In genomic region chr16:30587494-30588327, GRCm38 (mm10) we compare ENCODE assay signal across 8 mouse cellular contexts. TPM values are rescaled to one million over a fixed set of nuclear protein-coding genes. Genes with fewer than 3 reads are reported as not detected.
DNase-seq lines count a peak whose midpoint lies in the region; ATAC-seq and TF ChIP-seq lines count a peak whose summit lies in the region.

TSS of gene Lsg1 (minus strand) at chr16:30587592.

- 2% methylated on average over 35 of the region's 35 CpGs for WGBS in cerebellum, adult 2 months
- WGBS in forebrain, postnatal 0 days, result 3% methylated on average over 35 of the region's 35 CpGs
- 2% methylated on average over 35 of the region's 35 CpGs for WGBS in lung, embryonic 15.5 days

- H3K4me2 ChIP-seq in forebrain, postnatal 0 days (ENCODE audit: low read depth), result peak within 1 kb of the TSS; percentile 85
- peak within 1 kb of the TSS; percentile 79 for H3K4me2 ChIP-seq in lung, embryonic 15.5 days

- ATAC-seq in forebrain, postnatal 0 days, result peak; percentile 97
- peak; percentile 91 for ATAC-seq in lung, embryonic 15.5 days (ENCODE audit: borderline replicate concordance, extremely low read depth, low FRiP score, low TSS enrichment)

- no peak; the same call in none of the 2 replicates for TF ChIP-seq RAD21 in MEL (IDR thresholded peaks at IDR 0.05; ENCODE audit: low read depth, low read length)

- H3K36me3 ChIP-seq in MEL (ENCODE audit: control insufficient read depth in 1 of 2, insufficient read depth in 2 of 2, low read length in 2 of 2), result peaks cover 10 to 13% of the 10 kb centered on the region in 2 experiments
- H3K36me3 ChIP-seq in forebrain, postnatal 0 days (ENCODE audit: insufficient read depth), result peaks cover 21% of the 10 kb centered on the region
- peaks cover 27% of the 10 kb centered on the region for H3K36me3 ChIP-seq in lung, embryonic 15.5 days

- peak; percentile 11 to 97; a peak in 2 of 4 replicates for TF ChIP-seq POLR2A in MEL (IDR thresholded peaks at IDR 0.05; ENCODE audit: control insufficient read depth in 1 of 2, insufficient read depth in 1 of 2, low read depth in 1 of 2, low read length in 2 of 2, poor library complexity in 1 of 2)
- TF ChIP-seq POLR2A in cerebellum, adult 2 months (IDR thresholded peaks at IDR 0.05; ENCODE audit: borderline replicate concordance, insufficient read depth, low read length), result peak; percentile 78; the same call in 1 of the 2 replicates

- peaks cover 28% of the 10 kb centered on the region for H3K79me2 ChIP-seq in MEL (ENCODE audit: control insufficient read depth, insufficient read depth, low read length, poor library complexity)

- DNase-seq in MEL (ENCODE audit: low read depth, low spot score), result peak; percentile 97
- peak; percentile 83 to 89 for DNase-seq in cerebellum, adult 2 months
- DNase-seq in forebrain, postnatal 0 days, result peak; percentile 98
- DNase-seq in heart, postnatal 4 days, result peak; percentile 91
- peak; percentile 84 to 85 for DNase-seq in layer of hippocampus, adult 8-10 months (ENCODE audit: low spot score in 2 of 2)
- peak; percentile 80 for DNase-seq in ovary, adult 18-20 months (ENCODE audit: low spot score)
- peak; percentile 94 for DNase-seq in thymus, postnatal 0 days (ENCODE audit: low spot score)

- H3K27me3 ChIP-seq in MEL (ENCODE audit: control insufficient read depth in 1 of 2, insufficient read depth in 2 of 2, low read length in 2 of 2), result no peaks in the 10 kb centered on the region
- no peaks in the 10 kb centered on the region for H3K27me3 ChIP-seq in cerebellum, adult 2 months (ENCODE audit: control insufficient read depth, insufficient read depth, low read length)
- H3K27me3 ChIP-seq in forebrain, postnatal 0 days (ENCODE audit: insufficient read depth, low read length), result no peaks in the 10 kb centered on the region; the same call in 1 of the 2 replicates
- no peaks in the 10 kb centered on the region for H3K27me3 ChIP-seq in lung, embryonic 15.5 days

- peak in 2 of 3 experiments; percentile 12 to 20; a peak in 1 of 6 replicates for TF ChIP-seq CTCF in MEL (IDR thresholded peaks at IDR 0.05 in 2 of 3, conservative IDR thresholded peaks at IDR 0.05 in 1 of 3; ENCODE audit: control insufficient read depth in 1 of 3, insufficient read depth in 1 of 3, low read depth in 2 of 3, low read length in 3 of 3, poor library complexity in 1 of 3, severe bottlenecking in 1 of 3)
- no peak; the same call in 1 of the 2 replicates for TF ChIP-seq CTCF in cerebellum, adult 2 months (IDR thresholded peaks at IDR 0.05; ENCODE audit: borderline replicate concordance, insufficient read depth, low read depth, low read length)
- TF ChIP-seq CTCF in forebrain, postnatal 0 days (IDR thresholded peaks at IDR 0.05; ENCODE audit: low read depth), result peak; percentile 68

- H3K27ac ChIP-seq in MEL (ENCODE audit: control insufficient read depth, low read depth, low read length), result peak within 1 kb of the TSS; percentile 76
- H3K27ac ChIP-seq in cerebellum, adult 2 months (ENCODE audit: insufficient read depth, low read length), result 0 out of 2 replicates have a peak within 1 kb of the TSS, but pooled peaks have one; percentile 45
- peak within 1 kb of the TSS; percentile 79 for H3K27ac ChIP-seq in forebrain, postnatal 0 days (ENCODE audit: low read depth, low read length)
- peak within 1 kb of the TSS; percentile 37; the same call in 1 of the 2 replicates for H3K27ac ChIP-seq in lung, embryonic 15.5 days

- H3K9me3 ChIP-seq in MEL (replicated peaks; ENCODE audit: insufficient read depth, low read length), result no peaks in the 10 kb centered on the region
- no peaks in the 10 kb centered on the region for H3K9me3 ChIP-seq in forebrain, postnatal 0 days (ENCODE audit: low read length)
- no peaks in the 10 kb centered on the region for H3K9me3 ChIP-seq in lung, embryonic 15.5 days

- H3K4me1 ChIP-seq in MEL (ENCODE audit: control insufficient read depth in 1 of 2, insufficient read depth in 2 of 2, low read length in 2 of 2), result peaks cover 2 to 7% of the 10 kb centered on the region in 2 experiments
- H3K4me1 ChIP-seq in cerebellum, adult 2 months (ENCODE audit: control insufficient read depth, insufficient read depth, low read length), result no peaks in the 10 kb centered on the region
- H3K4me1 ChIP-seq in forebrain, postnatal 0 days (ENCODE audit: insufficient read depth), result 0 out of 2 replicates have a peak, but pooled peaks cover 4% of the 10 kb centered on the region
- peaks cover 10% of the 10 kb centered on the region for H3K4me1 ChIP-seq in lung, embryonic 15.5 days

- H3K4me3 ChIP-seq in MEL (ENCODE audit: control insufficient read depth in 1 of 2, insufficient read depth in 1 of 2, low read depth in 2 of 2, low read length in 2 of 2), result peak within 1 kb of the TSS; percentile 76 to 82
- H3K4me3 ChIP-seq in cerebellum, adult 2 months (replicated peaks; ENCODE audit: insufficient read depth, low read depth, low read length), result peak within 1 kb of the TSS; percentile 81
- H3K4me3 ChIP-seq in forebrain, postnatal 0 days (ENCODE audit: low read depth, low read length), result peak within 1 kb of the TSS; percentile 80
- H3K4me3 ChIP-seq in lung, embryonic 15.5 days, result peak within 1 kb of the TSS; percentile 84

- no peak for TF ChIP-seq EP300 in MEL (IDR thresholded peaks at IDR 0.05; ENCODE audit: low read depth in 1 of 2, low read length in 2 of 2)

- peak within 1 kb of the TSS; percentile 87 for H3K9ac ChIP-seq in MEL (ENCODE audit: control insufficient read depth, low read depth, low read length, poor library complexity, severe bottlenecking)
- peak within 1 kb of the TSS; percentile 61 for H3K9ac ChIP-seq in forebrain, postnatal 0 days
- H3K9ac ChIP-seq in lung, embryonic 15.5 days, result peak within 1 kb of the TSS; percentile 75

TF ChIP-seq in MEL, 35 proteins besides CTCF, POLR2A, EP300 and RAD21:
- TF ChIP-seq ETS1 (IDR thresholded peaks at IDR 0.05; ENCODE audit: low read depth, low read length) (peak; percentile 70), KAT2A (conservative IDR thresholded peaks at IDR 0.05; ENCODE audit: low read depth, low read length) (peak; percentile 78), RCOR1 (IDR thresholded peaks at IDR 0.05; ENCODE audit: low read depth, low read length) (0 out of 2 replicates have a peak, but pooled peaks have one; percentile 38), NELFE (IDR thresholded peaks at IDR 0.05; ENCODE audit: low read depth, low read length) (peak; percentile 85), ZMIZ1 (IDR thresholded peaks at IDR 0.05; ENCODE audit: low read depth, low read length) (peak; percentile 84; the same call in 1 of the 2 replicates), ELF1 (IDR thresholded peaks at IDR 0.05; ENCODE audit: low read depth, low read length) (peak; percentile 98), TBP (IDR thresholded peaks at IDR 0.05; ENCODE audit: low read depth, low read length) (peak; percentile 94), SMC3 (IDR thresholded peaks at IDR 0.05; ENCODE audit: low read depth, low read length) (no peak; the same call in 1 of the 2 replicates), POLR2AphosphoS2 (IDR thresholded peaks at IDR 0.05; ENCODE audit: low read length) (peak; percentile 97), JUND (IDR thresholded peaks at IDR 0.05; ENCODE audit: low read depth, low read length) (0 out of 2 replicates have a peak, but pooled peaks have one; percentile 35), MXI1 (IDR thresholded peaks at IDR 0.05; ENCODE audit: low read depth, low read length) (peak; percentile 88), MYC (IDR thresholded peaks at IDR 0.05; ENCODE audit: low read depth, low read length) (peak; percentile 83; the same call in 1 of the 2 replicates), CHD1 (IDR thresholded peaks at IDR 0.05; ENCODE audit: low read depth, low read length) (peak; percentile 100), NRF1 (IDR thresholded peaks at IDR 0.05; ENCODE audit: insufficient read depth, low read depth, low read length, poor library complexity, severe bottlenecking) (no peak), SIN3A (IDR thresholded peaks at IDR 0.05; ENCODE audit: low read length) (peak; percentile 93), ZNF384 (IDR thresholded peaks at IDR 0.05; ENCODE audit: low read depth, low read length) (peak; percentile 86), HCFC1 (IDR thresholded peaks at IDR 0.05; ENCODE audit: low read depth, low read length) (peak; percentile 94), GATA1 (IDR thresholded peaks at IDR 0.05; ENCODE audit: low read depth, low read length) (no peak), USF1 (IDR thresholded peaks at IDR 0.05; ENCODE audit: low read depth, low read length) (no peak), ZC3H11A (IDR thresholded peaks at IDR 0.05; ENCODE audit: low read depth, low read length) (no peak), BHLHE40 (IDR thresholded peaks at IDR 0.05; ENCODE audit: borderline replicate concordance, low read depth, low read length) (peak; percentile 72), TCF12 (IDR thresholded peaks at IDR 0.05; ENCODE audit: low read depth, low read length) (peak; percentile 76), ZKSCAN1 (IDR thresholded peaks at IDR 0.05; ENCODE audit: low read depth, low read length) (no peak), MAX (IDR thresholded peaks at IDR 0.05; ENCODE audit: low read length) (peak; percentile 56; the same call in 1 of the 2 replicates)
TF ChIP-seq in MEL: peak in this region for 18.

RNA-seq across cellular contexts. Expression of gene Lsg1, which starts in this region (rescaled TPM):
- total RNA-seq in MEL (2012; rRNA removed), result 55.2 and 58.8 TPM in 2 replicates
- 10 to 100 TPM in 1 of 2 experiments, not detected in 1; 84.4 TPM for polyA plus RNA-seq in MEL (2012; ENCODE audit: insufficient read depth in 1 of 2, insufficient read length in 2 of 2, low read depth in 1 of 2, low replicate concordance in 2 of 2, missing spikeins in 1 of 2)
- polyA plus RNA-seq in cerebellum, adult 2 months (2012; rRNA removed), result 20.3 and 21.5 TPM in 2 replicates
- 20.4 and 27.7 TPM in 2 replicates for total RNA-seq in forebrain, postnatal 0 days (2014; rRNA removed)
- 40.8 and 41.4 TPM in 2 replicates for polyA plus RNA-seq in forebrain, postnatal 0 days (2015; fragmentation: Nextera tagmentation; extraction: Ambion mirVana)
- total RNA-seq in heart, postnatal 4 days (2021), result 10 to 100 TPM; 31.5 to 33.2 TPM
- 10 to 100 TPM; 18.7 to 24.6 (median 21.0) TPM for total RNA-seq in layer of hippocampus, adult 8-10 months (2022)
- polyA plus RNA-seq in lung, embryonic 15.5 days (2015; fragmentation: Nextera tagmentation; extraction: Ambion mirVana), result 61.1 and 69.2 TPM in 2 replicates
- polyA plus RNA-seq in thymus, postnatal 0 days (2015; fragmentation: Nextera tagmentation; extraction: Ambion mirVana), result 67.2 and 68.2 TPM in 2 replicates

Comparison
In these comparisons a context has a peak if more than half of its experiments do, and no peak if none do; other contexts are left out.
1. Peak in every context shown above with its lines: DNase-seq, ATAC-seq, H3K4me3 ChIP-seq and H3K27ac ChIP-seq.